Mouse (Mus musculus): ENCODE results near the gene Zfp282. TPM values are rescaled to one million over a fixed set of nuclear protein-coding genes. Genes with fewer than 3 reads are reported as not detected.

Zfp282 gene
- polyA plus RNA-seq, 1 experiment from 2014 or later, result 17.8 TPM

GRCm38 (mm10) chr6:47954425-47954824 is 77.4 kb downstream of the Zfp282 start:
- Histone ChIP-seq H3K27ac (ENCODE audit: low read length) (no peak overlapping the region), H3K9ac (replicated peaks; ENCODE audit: low read length) (no peak overlapping the region), H3K4me2 (replicated peaks; ENCODE audit: low read depth, low read length) (peak overlapping the region; percentile 82), H3K9me3 (ENCODE audit: low read length) (no peaks in the 10 kb centered on the region), H3K36me3 (ENCODE audit: insufficient read depth, low read length) (0 out of 2 replicates have a peak, but pooled peaks cover 3% of the 10 kb centered on the region), H3K4me1 (ENCODE audit: insufficient read depth, low read length) (peaks cover 11% of the 10 kb centered on the region; the same call in 1 of the 2 replicates), H3K27me3 (ENCODE audit: insufficient read depth, low read length) (no peaks in the 10 kb centered on the region), H3K4me3 (ENCODE audit: low read length) (peak overlapping the region; percentile 76; the same call in 1 of the 2 replicates)
- whole genome bisulfite sequencing, result 79% methylated on average over 3 of the region's 3 CpGs
- no peak for ATAC-seq (ENCODE audit: low FRiP score, low TSS enrichment)

DNA sequence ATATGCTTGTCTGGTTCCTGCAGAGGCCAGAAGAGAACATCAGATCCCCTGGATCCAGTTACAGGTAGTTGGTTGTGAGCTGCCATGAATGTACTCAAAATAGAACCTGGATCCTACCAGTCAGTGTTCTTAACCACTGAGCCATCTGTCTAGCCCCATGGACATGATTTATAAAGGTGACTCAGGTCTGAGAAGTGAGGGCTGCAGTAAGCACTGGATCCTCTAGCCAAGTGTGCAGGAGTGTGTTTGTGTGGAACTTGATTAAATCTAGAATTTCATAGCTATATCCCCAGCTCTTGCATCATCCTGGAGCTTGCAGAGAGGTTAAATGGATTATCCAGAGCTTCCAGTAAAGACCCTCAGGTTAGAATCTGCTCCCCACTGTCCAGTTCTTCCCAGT is 80.8 kb downstream of the Zfp282 start:
- no peaks in the 10 kb centered on the region for H3K27me3 ChIP-seq (ENCODE audit: insufficient read depth, low read length)

More for the DNA sequence above, 80.8 kb downstream of the Zfp282 start:
- Histone ChIP-seq H3K4me1 (ENCODE audit: insufficient read depth, low read length) (peaks cover 11% of the 10 kb centered on the region; the same call in 1 of the 2 replicates), H3K36me3 (ENCODE audit: insufficient read depth, low read length) (peaks cover 3% of the 10 kb centered on the region; the same call in 1 of the 2 replicates), H3K4me2 (replicated peaks; ENCODE audit: low read depth, low read length) (no peak overlapping the region), H3K9me3 (ENCODE audit: low read length) (no peaks in the 10 kb centered on the region), H3K27ac (ENCODE audit: low read length) (no peak overlapping the region), H3K9ac (replicated peaks; ENCODE audit: low read length) (no peak overlapping the region), H3K4me3 (ENCODE audit: low read length) (no peak overlapping the region)
- no peak for ATAC-seq (ENCODE audit: low FRiP score, low TSS enrichment)

Other genes with a start within 250 kb of the Zfp282 start
- gene Pdia4, start 63.8 kb upstream of the Zfp282 start, polyA plus RNA-seq (2015; fragmentation: Nextera tagmentation; extraction: Ambion mirVana), result 397 and 399 TPM in 2 replicates
- gene Zfp786, start 46.3 kb upstream of the Zfp282 start, polyA plus RNA-seq (2015; fragmentation: Nextera tagmentation; extraction: Ambion mirVana), result 3.6 and 3.9 TPM in 2 replicates
- gene Zfp398, start 41.5 kb upstream of the Zfp282 start, polyA plus RNA-seq (2015; fragmentation: Nextera tagmentation; extraction: Ambion mirVana), result 9.1 and 10.8 TPM in 2 replicates
- gene Zfp212, start 43.3 kb downstream of the Zfp282 start, polyA plus RNA-seq (2015; fragmentation: Nextera tagmentation; extraction: Ambion mirVana), result 19.4 and 20.2 TPM in 2 replicates
- gene Zfp956, start 76.2 kb downstream of the Zfp282 start, polyA plus RNA-seq (2015; fragmentation: Nextera tagmentation; extraction: Ambion mirVana), result 8.9 and 11.0 TPM in 2 replicates
- gene Zfp777, start 171.7 kb downstream of the Zfp282 start, polyA plus RNA-seq (2015; fragmentation: Nextera tagmentation; extraction: Ambion mirVana), result 7.9 and 9.0 TPM in 2 replicates
- gene Zfp746, start 209.4 kb downstream of the Zfp282 start, polyA plus RNA-seq (2015; fragmentation: Nextera tagmentation; extraction: Ambion mirVana), result 9.1 and 16.4 TPM in 2 replicates